In the genomic region with DNA sequence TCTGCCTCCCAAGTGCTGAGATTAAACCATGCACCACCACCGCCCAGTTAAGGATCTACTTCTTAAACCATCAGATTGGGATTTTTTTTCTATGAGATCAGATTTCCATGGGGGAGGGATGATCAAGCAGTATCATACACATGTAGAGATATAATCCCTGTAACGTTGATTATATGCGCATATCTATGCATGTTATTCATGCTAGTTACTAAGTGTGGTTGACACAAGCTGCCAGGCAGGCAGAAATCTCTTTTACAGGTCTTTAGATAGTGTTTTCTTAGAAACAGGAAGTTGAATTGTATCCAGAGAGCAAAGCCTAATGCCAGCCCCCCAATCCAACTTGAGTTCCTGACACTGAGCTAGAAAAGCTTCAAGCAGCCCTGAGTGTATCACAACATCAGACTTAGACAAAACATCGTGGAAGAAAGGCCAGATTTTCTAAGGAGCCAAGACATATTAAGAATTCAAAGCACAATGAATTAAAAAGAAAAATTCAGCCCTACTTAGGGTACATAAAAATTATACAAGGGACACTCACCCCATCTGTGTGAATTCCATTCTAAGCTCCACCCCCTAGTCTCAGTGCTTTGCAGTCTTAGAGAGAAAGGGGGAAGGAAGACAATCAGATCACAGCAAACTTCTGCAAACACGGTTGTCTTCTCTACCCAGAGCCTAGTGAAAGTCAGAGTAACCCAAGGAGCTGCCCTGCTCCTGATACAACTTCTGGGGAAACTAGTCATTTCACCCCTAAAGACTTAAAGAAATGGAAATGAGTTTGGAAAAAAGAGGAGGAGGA, we compare ENCODE assay signal across 24 mouse cellular contexts. TPM values are rescaled to one million over a fixed set of nuclear protein-coding genes. Genes with fewer than 3 reads are reported as not detected.
DNase-seq lines count a peak whose midpoint lies in the region; ATAC-seq lines count a peak whose summit lies in the region.
"Had no signal": no experiment of that assay in that cellular context is flagged by ENCODE, and none has a peak within 500 bp of the region (broad histone marks: within the 10 kb centered on the region; RNA-seq: fewer than 3 reads in every experiment).

No protein-coding gene starts in this region.

- H3K27ac ChIP-seq in midbrain, embryonic 11.5 days (ENCODE audit: low read depth, low read length) = no peak overlapping the region
- no peak overlapping the region for H3K27ac ChIP-seq in midbrain, embryonic 16.5 days (ENCODE audit: low read length)
- H3K27ac ChIP-seq: embryonic facial prominence, embryonic 10.5 days; gastrocnemius, adult 2 months; heart, embryonic 13.5 days; hindbrain, embryonic 12.5 days; hindbrain, postnatal 0 days; intestine, embryonic 15.5 days had no signal

- H3K27me3 ChIP-seq in midbrain, embryonic 11.5 days (ENCODE audit: control insufficient read depth, insufficient read depth, low read length) = no peaks in the 10 kb centered on the region
- H3K27me3 ChIP-seq in midbrain, embryonic 16.5 days (ENCODE audit: control insufficient read depth, insufficient read depth, low read depth, low read length) = no peaks in the 10 kb centered on the region
- H3K27me3 ChIP-seq: heart, embryonic 13.5 days; hindbrain, embryonic 12.5 days; intestine, embryonic 15.5 days had no signal

- H3K4me1 ChIP-seq in midbrain, embryonic 11.5 days (ENCODE audit: control insufficient read depth, insufficient read depth, low read length) = no peaks in the 10 kb centered on the region; the same call in 1 of the 2 replicates
- no peaks in the 10 kb centered on the region for H3K4me1 ChIP-seq in midbrain, embryonic 16.5 days (ENCODE audit: control insufficient read depth, insufficient read depth, low read length)
- H3K4me1 ChIP-seq: hindbrain, embryonic 12.5 days had no signal

- H3K36me3 ChIP-seq in midbrain, embryonic 11.5 days (ENCODE audit: control insufficient read depth, insufficient read depth, low read length) = no peaks in the 10 kb centered on the region
- H3K36me3 ChIP-seq in midbrain, embryonic 16.5 days (ENCODE audit: control insufficient read depth, insufficient read depth, low read length) = no peaks in the 10 kb centered on the region
- H3K36me3 ChIP-seq: embryonic facial prominence, embryonic 10.5 days; hindbrain, embryonic 12.5 days; intestine, embryonic 15.5 days had no signal

- ATAC-seq in midbrain, embryonic 11.5 days (ENCODE audit: low FRiP score) = no peak
- ATAC-seq in midbrain, embryonic 16.5 days = no peak
- peak; percentile 29 to 59; a peak in 3 of 4 replicates for ATAC-seq in hematopoietic stem cell, adult 5-6 weeks (replicated peaks in 1 of 2; ENCODE audit: insufficient read depth in 1 of 2, low FRiP score in 2 of 2, low TSS enrichment in 1 of 2, low read depth in 1 of 2, poor library complexity in 2 of 2, severe bottlenecking in 2 of 2)
- ATAC-seq: CD4-positive, CD25-positive, alpha-beta regulatory T cell, adult 4 months; forebrain, embryonic 16.5 days; hindbrain, postnatal 0 days; intestine, embryonic 15.5 days had no signal

- no peak overlapping the region for H3K4me2 ChIP-seq in midbrain, embryonic 11.5 days
- H3K4me2 ChIP-seq in midbrain, embryonic 16.5 days (ENCODE audit: low read length) = no peak overlapping the region
- H3K4me2 ChIP-seq: heart, embryonic 13.5 days; hindbrain, embryonic 12.5 days; intestine, embryonic 15.5 days had no signal

- H3K9me3 ChIP-seq in midbrain, embryonic 11.5 days (ENCODE audit: control insufficient read depth, low read length) = no peaks in the 10 kb centered on the region
- no peaks in the 10 kb centered on the region for H3K9me3 ChIP-seq in midbrain, embryonic 16.5 days (replicated peaks; ENCODE audit: control insufficient read depth, low read length, poor library complexity, severe bottlenecking)
- H3K9me3 ChIP-seq: embryonic facial prominence, embryonic 10.5 days; heart, embryonic 13.5 days; hindbrain, embryonic 12.5 days; intestine, embryonic 15.5 days had no signal

- WGBS in midbrain, embryonic 11.5 days = 81% methylated on average over 5 of the region's 5 CpGs
- WGBS in midbrain, embryonic 16.5 days = 71% methylated on average over 5 of the region's 5 CpGs

- peak; percentile 59 for DNase-seq in midbrain, embryonic 11.5 days (ENCODE audit: low spot score, missing footprints)
- peak; percentile 46 for DNase-seq in MEL-GATA-1-ER (ENCODE audit: extremely low read depth, low read depth)
- no peak for DNase-seq in frontal cortex, postnatal 25 days (ENCODE audit: low spot score in 2 of 2)
- no peak for DNase-seq in right cerebral cortex, postnatal 4 days
- DNase-seq in right cerebral cortex, postnatal 36 days (ENCODE audit: low spot score in 2 of 2) = no peak
- DNase-seq: adrenal gland, postnatal 14 days; B cell, adult 2 months; cerebellum, adult 11-12 months; cerebellum, adult 9-10 months; cerebellum, postnatal 36 days; gastrocnemius, adult 2 months; gastrocnemius, postnatal 25 days; heart, adult 11 months; heart, postnatal 36 days; kidney, adult 18-20 months had no signal

- H3K4me3 ChIP-seq in midbrain, embryonic 11.5 days (ENCODE audit: low read depth, low read length) = no peak overlapping the region
- no peak overlapping the region for H3K4me3 ChIP-seq in midbrain, embryonic 16.5 days (ENCODE audit: low read depth, low read length)
- H3K4me3 ChIP-seq: embryonic facial prominence, embryonic 10.5 days; gastrocnemius, adult 2 months; heart, embryonic 13.5 days; hindbrain, embryonic 12.5 days; intestine, embryonic 15.5 days had no signal

- H3K9ac ChIP-seq in midbrain, embryonic 11.5 days (ENCODE audit: low read length) = no peak overlapping the region
- no peak overlapping the region for H3K9ac ChIP-seq in midbrain, embryonic 16.5 days (ENCODE audit: low read depth, low read length)
- H3K9ac ChIP-seq: heart, embryonic 13.5 days; hindbrain, embryonic 12.5 days; intestine, embryonic 15.5 days had no signal

RNA-seq across cellular contexts. Expression of a gene that starts 22.9 kb away (rescaled TPM):
- polyA plus RNA-seq in midbrain, embryonic 11.5 days (2014; fragmentation: Nextera tagmentation; extraction: Ambion mirVana) = 3.9 and 4.5 TPM in 2 replicates
- 6.9 and 9.0 TPM in 2 replicates for polyA plus RNA-seq in midbrain, embryonic 16.5 days (2015; fragmentation: Nextera tagmentation; extraction: Ambion mirVana)
- 29.0 and 30.0 TPM in 2 replicates for total RNA-seq in hematopoietic stem cell, adult 5-6 weeks (2017)

Comparison
In these comparisons a context has a peak if more than half of its experiments do, and no peak if none do; other contexts are left out.
1. ATAC-seq: peak in hematopoietic stem cell, adult 5-6 weeks (2 of 2); none in midbrain, embryonic 11.5 days (single experiment) and midbrain, embryonic 16.5 days (single experiment).
2. DNase-seq: peak in midbrain, embryonic 11.5 days (single experiment) and MEL-GATA-1-ER (single experiment); none in frontal cortex, postnatal 25 days (0 of 2), right cerebral cortex, postnatal 4 days (single experiment) and right cerebral cortex, postnatal 36 days (0 of 2).